Mouse (Mus musculus) hindbrain, postnatal 0 days (tissue): ENCODE measurements around the gene Frmd4b. TPM values are rescaled to one million over a fixed set of nuclear protein-coding genes. Genes with fewer than 3 reads are reported as not detected.

Experiments used
- ATAC-seq: fragments of 200-750 bp; cut with Nextera tagmentation; 2 replicates; pipeline ENCODE4 v1.8.0; 2017; ENCODE audit warnings: mild to moderate bottlenecking, moderate TSS enrichment, moderate library complexity
- DNase-seq: peaks from one replicate; pipeline ENCODE4 v3.0.0-alpha.2; 2015; ENCODE audit warnings: low spot score
- H3K27ac ChIP-seq: fragments of 300-500 bp; sonication (generic); 2 replicates; pipeline ENCODE4 v1.5.1; 2014; ENCODE audit warnings: mild to moderate bottlenecking
- H3K27me3 ChIP-seq: fragments of 300-500 bp; sonication (generic); 2 replicates; pipeline ENCODE4 v1.6.1; 2014; ENCODE audit warnings: low read length, mixed read lengths; ENCODE audit not compliant: insufficient read depth
- H3K36me3 ChIP-seq: fragments of 300-500 bp; sonication (generic); 2 replicates; pipeline ENCODE4 v1.6.1; 2014; ENCODE audit warnings: low read length, mixed read lengths; ENCODE audit not compliant: insufficient read depth
- H3K4me1 ChIP-seq: fragments of 300-500 bp; sonication (generic); 2 replicates; pipeline ENCODE4 v1.6.1; 2014; ENCODE audit warnings: antibody characterized with exemption, low read length, mixed read lengths; ENCODE audit not compliant: insufficient read depth
- H3K4me2 ChIP-seq: fragments of 300-500 bp; sonication (generic); 2 replicates; pipeline ENCODE4 v1.6.1; 2014; ENCODE audit warnings: low read depth, mild to moderate bottlenecking, low read length, moderate library complexity, mixed read lengths
- H3K4me3 ChIP-seq: fragments of 300-500 bp; sonication (generic); 2 replicates; pipeline ENCODE4 v1.5.1; 2014; ENCODE audit warnings: low read length
- H3K9ac ChIP-seq: fragments of 300-500 bp; sonication (generic); replicated peaks from 2 replicates; pipeline ENCODE4 v1.6.1; 2014; ENCODE audit warnings: mild to moderate bottlenecking, low read length, moderate library complexity, mixed read lengths
- H3K9me3 ChIP-seq: fragments of 300-500 bp; sonication (generic); 2 replicates; pipeline ENCODE4 v1.6.1; 2016; ENCODE audit warnings: low read length, mixed read lengths
- CTCF ChIP-seq: IDR thresholded peaks from 2 replicates; pipeline ENCODE4 v1.5.1; 2016; ENCODE audit warnings: antibody characterized with exemption, control low read depth, low read depth
- whole genome bisulfite sequencing: fragments of 180-500 bp; shearing (Covaris S2); extraction: QIAGEN DNeasy Blood & Tissue Kit; methylation state at CpG from one replicate; pipeline ENCODE4 v1.1.7; 2014; 5-methylcytosine and 5-hydroxymethylcytosine counted together
- polyA plus RNA-seq: library from polyadenylated mRNA; unstranded; fragments of >200 nt; fragmentation: Nextera tagmentation; extraction: Ambion mirVana; gene quantifications from 2 replicates; pipeline ENCODE4 v1.2.1, GENCODE M21; 2015
- total RNA-seq: library from RNA; depleted of rRNA; stranded (reverse); fragments of >200 nt; gene quantifications from 2 replicates; pipeline ENCODE4 v1.2.3, GENCODE M21; 2014

Frmd4b gene
- total and polyA plus RNA-seq, 2 experiments from 2014 or later = 12.6 to 20.2 TPM

DNA sequence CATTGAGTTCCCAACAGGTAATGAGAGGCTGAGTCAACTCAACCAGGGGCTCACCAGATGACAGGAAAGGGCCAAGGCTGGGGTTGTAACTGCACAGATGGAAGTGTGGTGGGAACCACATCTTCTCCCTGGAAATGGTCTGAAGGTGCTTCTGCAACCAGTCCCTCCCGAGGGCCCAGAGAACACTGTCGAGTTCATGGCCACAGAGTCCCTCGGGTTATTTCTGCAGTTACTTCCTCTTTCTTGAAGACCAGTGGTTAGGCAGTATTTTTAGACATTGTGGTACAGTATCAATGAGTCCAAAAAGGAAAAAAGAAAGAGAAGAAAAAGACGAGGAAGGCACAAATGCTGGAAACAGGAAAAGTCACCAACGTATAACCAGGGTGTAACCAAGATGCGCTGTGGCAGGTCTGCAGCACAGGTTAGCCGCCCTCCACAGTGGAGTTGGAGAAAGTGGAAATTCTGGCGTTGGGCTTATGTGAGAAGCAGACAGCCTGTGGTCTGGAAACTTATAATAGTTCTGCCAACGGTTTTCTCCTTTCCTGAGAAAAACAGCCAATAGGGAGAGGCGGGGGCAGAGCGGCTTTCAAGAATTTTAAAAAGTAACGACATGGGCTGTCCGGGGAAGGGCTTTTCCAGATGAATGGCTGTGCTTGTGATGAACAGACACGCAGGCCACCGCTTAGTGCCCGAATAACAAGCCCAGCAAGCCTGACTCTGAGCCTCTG, 178.3 kb downstream of the Frmd4b start:
- DNase-seq (no peak), ATAC-seq (no peak)
- Histone ChIP-seq H3K4me2 (no peak overlapping the region), H3K36me3 (no peaks in the 10 kb centered on the region), H3K27me3 (no peaks in the 10 kb centered on the region), H3K9ac (no peak overlapping the region), H3K4me3 (no peak overlapping the region), H3K4me1 (no peaks in the 10 kb centered on the region), H3K27ac (no peak overlapping the region), H3K9me3 (no peaks in the 10 kb centered on the region)
- TF ChIP-seq CTCF = no peak
- 64% methylated on average over 16 of the region's 16 CpGs for WGBS

DNA sequence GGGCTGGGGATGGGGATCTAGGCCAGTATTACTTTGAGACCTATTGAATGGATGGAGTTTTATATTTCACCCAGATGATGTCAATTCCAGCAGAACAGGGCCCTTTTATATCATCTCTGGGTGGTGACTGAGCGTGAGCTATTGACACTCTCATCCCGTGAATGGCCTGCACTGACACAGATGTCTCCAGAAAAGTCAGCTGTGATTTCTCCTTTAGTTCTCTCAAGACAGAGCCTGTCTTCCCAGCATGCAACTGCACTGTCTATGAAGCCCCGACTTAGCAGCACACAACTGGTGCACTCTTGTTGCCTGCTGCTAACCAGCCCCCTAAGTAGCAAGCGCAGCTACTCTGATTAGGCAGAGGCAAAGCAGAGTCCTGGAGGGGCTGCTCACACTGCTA, 182.6 kb downstream of the Frmd4b start:
- no peak overlapping the region for H3K4me2 ChIP-seq
- ATAC-seq (peak; percentile 32; the same call in 1 of the 2 replicates), DNase-seq (no peak)
- 70% methylated on average over 4 of the region's 4 CpGs for WGBS
- H3K9me3 ChIP-seq = no peaks in the 10 kb centered on the region
- H3K36me3 ChIP-seq = no peaks in the 10 kb centered on the region
- H3K4me3 ChIP-seq = no peak overlapping the region
- H3K27me3 ChIP-seq = no peaks in the 10 kb centered on the region
- no peak overlapping the region for H3K9ac ChIP-seq
- H3K27ac ChIP-seq = no peak overlapping the region
- H3K4me1 ChIP-seq = no peaks in the 10 kb centered on the region
- no peak for TF ChIP-seq CTCF

DNA sequence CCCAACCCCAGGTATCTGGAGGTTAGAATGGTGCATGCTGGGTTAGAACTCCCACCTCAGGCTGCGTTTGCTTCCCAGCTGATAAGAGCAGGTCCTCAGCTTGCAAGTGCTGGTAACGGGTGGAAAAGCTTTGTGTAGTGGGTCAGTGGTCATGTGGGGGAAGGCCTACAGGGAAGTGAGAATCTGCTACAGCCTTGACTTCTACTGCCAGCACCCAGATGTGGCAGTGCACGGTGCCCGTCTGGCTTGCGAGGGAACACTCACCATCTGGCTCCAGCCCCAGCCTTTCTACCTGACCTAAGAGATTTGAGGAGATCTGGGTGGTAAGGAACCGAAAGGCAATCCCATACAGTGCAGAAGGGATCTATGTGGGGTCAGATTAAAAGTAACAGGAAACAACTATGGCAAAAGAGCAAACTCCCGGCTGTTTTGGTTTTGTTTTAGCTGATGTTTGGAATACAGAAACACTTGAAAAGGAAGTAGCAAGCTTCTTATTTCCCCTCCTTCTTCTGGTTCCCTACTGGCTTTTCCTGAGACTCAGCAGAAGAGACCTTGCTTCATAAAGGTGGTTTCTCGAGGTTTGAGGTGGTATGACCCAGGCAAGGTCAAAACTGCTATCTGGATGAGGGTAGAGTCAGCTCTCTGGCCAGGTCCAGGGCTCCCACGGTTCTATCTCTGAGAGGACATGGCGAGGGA, 185.9 kb downstream of the Frmd4b start:
- no peaks in the 10 kb centered on the region for H3K36me3 ChIP-seq
- H3K4me1 ChIP-seq = no peaks in the 10 kb centered on the region
- no peak for ATAC-seq
- DNase-seq = no peak
- H3K4me2 ChIP-seq = no peak overlapping the region
- 84% methylated on average over 10 of the region's 10 CpGs for WGBS
- H3K27me3 ChIP-seq = no peaks in the 10 kb centered on the region
- H3K27ac ChIP-seq = no peak overlapping the region
- no peak overlapping the region for H3K9ac ChIP-seq
- TF ChIP-seq CTCF = no peak
- no peaks in the 10 kb centered on the region for H3K9me3 ChIP-seq
- no peak overlapping the region for H3K4me3 ChIP-seq

- DNase-seq = no peak
- H3K4me2 ChIP-seq = no peak overlapping the region
- H3K9ac ChIP-seq = no peak overlapping the region
- no peak overlapping the region for H3K27ac ChIP-seq
- TF ChIP-seq CTCF = no peak
- H3K4me1 ChIP-seq = no peaks in the 10 kb centered on the region
- H3K4me3 ChIP-seq = no peak overlapping the region
- WGBS = 74% methylated on average over 6 of the region's 6 CpGs
- no peaks in the 10 kb centered on the region for H3K9me3 ChIP-seq
- no peaks in the 10 kb centered on the region for H3K27me3 ChIP-seq
- no peak for ATAC-seq
- H3K36me3 ChIP-seq = no peaks in the 10 kb centered on the region
Observed at GRCm38 (mm10) chr6:97430519-97430918, 186.8 kb downstream of the Frmd4b start.

DNA sequence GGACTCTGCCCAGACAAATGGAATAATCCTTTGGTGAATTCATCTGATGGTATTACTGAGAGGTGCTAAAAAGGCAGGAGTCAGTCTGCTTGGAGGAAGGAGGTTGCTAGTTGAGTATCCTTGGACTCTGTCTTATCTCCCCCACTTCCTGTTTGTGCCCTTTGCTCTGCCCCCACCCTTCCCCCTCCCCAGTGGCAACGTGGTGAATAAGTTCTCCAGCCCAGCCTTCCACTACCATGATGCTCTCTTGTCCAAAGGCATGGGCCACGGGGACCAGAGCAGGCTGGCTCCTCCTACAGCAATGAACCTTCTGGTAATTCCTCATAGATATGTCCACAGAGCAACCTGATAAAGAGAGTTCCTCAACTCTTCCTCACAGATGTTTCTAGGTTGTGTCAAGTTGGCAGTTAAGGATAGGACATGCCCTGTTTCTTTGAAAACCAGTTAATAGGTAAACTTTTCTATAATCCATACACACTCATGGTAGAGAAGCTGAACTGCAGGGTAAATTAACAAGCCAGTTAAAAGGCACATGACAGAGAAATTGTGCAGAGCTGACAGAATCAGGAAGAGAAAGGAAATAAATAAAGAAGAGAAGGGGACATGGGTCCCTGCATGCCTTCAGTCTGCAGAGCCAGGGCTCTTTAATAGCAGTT, 187.5 kb downstream of the Frmd4b start:
- WGBS = 31% methylated on average over 2 of the region's 2 CpGs
- no peak overlapping the region for H3K27ac ChIP-seq
- no peak overlapping the region for H3K4me3 ChIP-seq
- no peaks in the 10 kb centered on the region for H3K9me3 ChIP-seq
- ATAC-seq = no peak
- no peaks in the 10 kb centered on the region for H3K36me3 ChIP-seq
- DNase-seq = no peak
- no peak overlapping the region for H3K9ac ChIP-seq
- no peaks in the 10 kb centered on the region for H3K4me1 ChIP-seq
- no peak for TF ChIP-seq CTCF
- no peaks in the 10 kb centered on the region for H3K27me3 ChIP-seq
- H3K4me2 ChIP-seq = no peak overlapping the region

DNA sequence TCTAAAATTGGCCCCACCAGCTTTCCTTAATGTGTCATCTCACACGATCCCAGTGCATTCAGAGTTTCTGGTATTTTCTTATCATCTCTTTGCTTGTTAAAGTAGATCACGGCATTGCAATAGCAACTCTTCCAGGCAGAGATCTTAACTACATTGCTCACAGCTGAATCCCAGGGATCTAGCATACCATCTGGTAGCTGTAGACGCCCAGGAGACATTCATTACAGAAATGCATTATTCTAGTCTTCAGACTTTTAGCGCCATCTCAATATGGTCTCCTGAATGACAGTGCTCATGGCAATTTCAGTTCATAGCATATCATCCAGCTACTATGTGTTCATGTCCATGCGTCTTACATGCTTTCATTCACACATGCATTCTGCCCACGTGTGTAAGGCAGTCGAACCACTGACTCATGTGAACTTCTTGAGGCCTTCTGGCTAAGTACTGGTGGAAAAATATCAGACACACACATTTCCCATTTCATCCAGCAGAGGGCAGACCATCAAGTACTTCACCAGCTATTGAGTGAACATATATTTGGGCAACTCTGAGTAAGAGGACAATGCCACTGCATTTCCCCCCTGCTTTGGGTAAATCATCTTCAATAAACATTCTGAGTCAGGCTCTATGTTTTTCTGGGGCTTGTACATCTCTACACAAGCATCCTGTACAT, 197.4 kb downstream of the Frmd4b start:
- Histone ChIP-seq H3K4me1 (no peaks in the 10 kb centered on the region), H3K4me3 (no peak overlapping the region), H3K36me3 (no peaks in the 10 kb centered on the region), H3K4me2 (no peak overlapping the region), H3K27ac (no peak overlapping the region), H3K27me3 (no peaks in the 10 kb centered on the region), H3K9me3 (no peaks in the 10 kb centered on the region), H3K9ac (no peak overlapping the region)
- ATAC-seq (peak; percentile 43), DNase-seq (peak; percentile 83)
- TF ChIP-seq CTCF = peak; percentile 89
- 57% methylated on average over 7 of the region's 7 CpGs for WGBS
